Mouse (Mus musculus) liver, embryonic 11.5 days (tissue): Measurements from ENCODE around the gene Runx2. TPM values are rescaled to one million over a fixed set of nuclear protein-coding genes. Genes with fewer than 3 reads are reported as not detected.

Source experiments
- ATAC-seq: fragments of 200-750 bp; cut with Nextera tagmentation; replicated peaks from 2 replicates; pipeline ENCODE4 v1.8.0; 2017; ENCODE audit warnings: moderate number of reproducible peaks, mild to moderate bottlenecking, moderate TSS enrichment, moderate library complexity; ENCODE audit not compliant: low FRiP score
- DNase-seq: peaks from one replicate; pipeline ENCODE4 v3.0.0-alpha.2; 2017; ENCODE audit warnings: low spot score
- H3K27ac ChIP-seq: fragments of 300-500 bp; sonication (generic); 2 replicates; pipeline ENCODE4 v1.5.1; 2014; ENCODE audit warnings: mild to moderate bottlenecking, low read depth, low read length, control low read depth
- H3K27me3 ChIP-seq: fragments of 300-500 bp; sonication (generic); replicated peaks from 2 replicates; pipeline ENCODE4 v1.6.1; 2014; ENCODE audit warnings: low read length, mixed read lengths; ENCODE audit not compliant: control insufficient read depth, insufficient read depth
- H3K36me3 ChIP-seq: fragments of 300-500 bp; sonication (generic); 2 replicates; pipeline ENCODE4 v1.6.1; 2014; ENCODE audit warnings: mild to moderate bottlenecking, low read length, moderate library complexity, mixed read lengths; ENCODE audit not compliant: control insufficient read depth, insufficient read depth
- H3K4me1 ChIP-seq: fragments of 300-500 bp; sonication (generic); replicated peaks from 2 replicates; pipeline ENCODE4 v1.6.1; 2014; ENCODE audit warnings: low read length, mixed read lengths; ENCODE audit not compliant: control insufficient read depth, insufficient read depth
- H3K4me2 ChIP-seq: fragments of 300-500 bp; sonication (generic); 2 replicates; pipeline ENCODE4 v1.6.1; 2014; ENCODE audit warnings: mild to moderate bottlenecking, control low read depth, moderate library complexity
- H3K4me3 ChIP-seq: fragments of 300-500 bp; sonication (generic); 2 replicates; pipeline ENCODE4 v1.5.1; 2014; ENCODE audit warnings: low read depth, low read length, control low read depth
- H3K9ac ChIP-seq: fragments of 300-500 bp; sonication (generic); 2 replicates; pipeline ENCODE4 v1.6.1; 2014; ENCODE audit warnings: low read depth, low read length, control low read depth
- H3K9me3 ChIP-seq: fragments of 300-500 bp; sonication (generic); 2 replicates; pipeline ENCODE4 v1.6.1; 2016; ENCODE audit warnings: low read length, inconsistent platforms, mixed read lengths; ENCODE audit not compliant: control insufficient read depth
- WGBS: fragments of 180-500 bp; shearing (Covaris S2); extraction: QIAGEN DNeasy Blood & Tissue Kit; methylation state at CpG from one replicate; pipeline ENCODE4 v1.1.7; 2014; 5-methylcytosine and 5-hydroxymethylcytosine counted together
- polyA plus RNA-seq: library from polyadenylated mRNA; unstranded; fragments of >200 nt; fragmentation: Nextera tagmentation; extraction: Ambion mirVana; gene quantifications from 2 replicates; pipeline ENCODE4 v1.2.1, GENCODE M21; 2014

Runx2 gene
- polyA plus RNA-seq, 1 experiment from 2014 or later: 1.7 TPM

DNA sequence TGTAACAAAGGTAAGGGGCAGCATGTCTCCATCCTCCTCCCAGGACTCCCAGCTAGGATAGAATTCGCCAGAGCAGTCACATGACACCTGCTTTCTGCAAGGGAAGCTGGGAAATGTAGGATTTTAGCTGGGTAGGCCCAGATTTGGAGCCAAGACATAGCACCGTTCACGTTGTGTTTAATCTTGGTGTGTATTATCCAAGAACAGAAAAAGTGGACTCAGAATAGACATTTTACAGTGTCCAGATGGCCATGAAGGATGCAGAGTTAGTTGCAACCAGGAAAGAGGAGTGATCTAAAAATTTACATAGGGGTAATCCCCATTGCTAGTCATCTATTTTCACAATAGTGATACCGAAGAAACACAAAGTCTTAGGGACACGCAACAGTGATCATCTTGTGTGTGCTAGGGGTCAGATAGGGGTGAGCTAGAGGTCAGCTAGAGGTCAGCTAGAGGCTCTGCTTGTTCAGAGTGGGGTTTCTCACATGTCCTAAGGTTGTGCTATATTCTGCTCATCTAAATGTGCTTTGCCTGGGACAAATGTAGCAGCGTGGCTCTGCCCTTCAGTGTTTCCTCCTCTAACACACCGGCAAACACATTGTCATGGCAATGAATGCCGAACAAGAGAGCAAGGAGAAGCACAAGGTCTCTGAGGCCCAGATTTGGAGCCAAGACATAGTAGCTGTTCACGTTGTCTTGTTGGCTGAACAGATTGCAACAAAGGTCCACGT lies 326.9 kb downstream of the Runx2 start:
- Histone ChIP-seq H3K36me3 (no peaks in the 10 kb centered on the region), H3K4me2 (no peak overlapping the region), H3K27ac (no peak overlapping the region), H3K27me3 (no peaks in the 10 kb centered on the region), H3K4me1 (no peaks in the 10 kb centered on the region), H3K4me3 (no peak overlapping the region), H3K9ac (no peak overlapping the region), H3K9me3 (no peaks in the 10 kb centered on the region)
- ATAC-seq: no peak
- WGBS: 80% methylated on average over 10 of the region's 10 CpGs
- no peak for DNase-seq

DNA sequence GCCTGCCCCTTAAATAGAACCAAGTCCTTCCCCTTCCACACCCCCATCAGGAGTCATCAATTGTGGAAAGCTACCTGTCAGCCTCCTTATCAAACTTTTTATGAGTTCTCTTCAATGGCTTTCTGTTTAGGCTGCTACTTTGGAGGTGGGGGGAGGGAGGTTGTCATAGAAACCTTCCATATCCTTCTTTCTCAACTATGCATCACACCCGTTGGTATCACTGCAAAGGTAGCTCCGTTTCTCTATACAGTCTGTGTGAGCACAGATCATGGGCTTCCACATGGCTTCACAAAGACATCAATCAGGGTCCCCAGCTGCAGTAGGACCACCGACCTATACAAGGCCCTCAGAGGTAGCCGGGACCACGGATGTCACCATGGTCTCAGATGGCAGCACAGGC lies 329.3 kb downstream of the Runx2 start:
- Histone ChIP-seq H3K27ac (no peak overlapping the region), H3K36me3 (no peaks in the 10 kb centered on the region), H3K9me3 (no peaks in the 10 kb centered on the region), H3K9ac (no peak overlapping the region), H3K4me3 (no peak overlapping the region), H3K4me1 (no peaks in the 10 kb centered on the region), H3K4me2 (no peak overlapping the region), H3K27me3 (no peaks in the 10 kb centered on the region)
- 72% methylated on average over 5 of the region's 5 CpGs for WGBS
- DNase-seq (no peak), ATAC-seq (no peak)

DNA sequence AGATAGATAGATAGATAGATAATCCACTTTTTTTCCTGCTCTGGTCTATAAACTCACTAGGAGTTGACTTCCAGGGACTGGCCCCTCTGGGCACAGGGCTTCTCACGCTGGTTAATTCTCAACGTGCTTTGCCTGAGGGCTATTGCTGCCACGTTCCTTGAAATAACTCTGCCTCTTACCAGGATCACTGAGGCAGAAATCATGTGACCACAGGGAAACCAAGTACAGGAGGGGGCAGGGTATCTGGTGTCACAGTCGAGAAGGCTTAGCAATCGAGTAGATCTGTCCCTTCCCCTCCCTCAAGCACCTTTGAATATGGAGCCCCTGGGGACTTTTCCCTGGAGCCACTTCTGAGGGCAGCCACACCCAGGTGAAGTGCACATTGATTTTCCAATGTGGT lies 334.7 kb downstream of the Runx2 start:
- no peak overlapping the region for H3K9ac ChIP-seq
- no peak overlapping the region for H3K4me2 ChIP-seq
- H3K27me3 ChIP-seq: no peaks in the 10 kb centered on the region
- 53% methylated on average over 5 of the region's 5 CpGs for WGBS
- no peak overlapping the region for H3K27ac ChIP-seq
- no peaks in the 10 kb centered on the region for H3K9me3 ChIP-seq
- H3K36me3 ChIP-seq: no peaks in the 10 kb centered on the region
- ATAC-seq (no peak), DNase-seq (no peak)
- no peaks in the 10 kb centered on the region for H3K4me1 ChIP-seq
- H3K4me3 ChIP-seq: no peak overlapping the region

DNA sequence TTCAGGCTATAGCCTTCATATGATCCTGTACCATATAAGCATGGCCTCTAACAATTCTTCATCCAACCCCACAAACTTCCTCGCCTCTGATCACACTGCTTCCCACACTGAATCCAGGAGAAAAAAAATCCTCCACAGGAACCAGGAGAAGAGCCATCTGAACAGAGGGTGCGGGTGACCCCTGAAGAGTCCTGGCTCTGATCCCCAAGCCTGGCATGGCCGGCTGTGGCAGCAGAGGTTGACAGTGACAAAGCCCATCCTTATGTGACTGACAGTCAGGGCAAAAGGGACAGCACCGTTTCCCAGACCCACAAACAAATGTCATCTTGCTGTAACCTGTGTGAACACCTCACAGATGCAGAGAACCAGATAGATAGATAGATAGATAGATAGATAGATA lies 335.1 kb downstream of the Runx2 start:
- no peaks in the 10 kb centered on the region for H3K9me3 ChIP-seq
- ATAC-seq: no peak
- H3K36me3 ChIP-seq: no peaks in the 10 kb centered on the region
- H3K9ac ChIP-seq: no peak overlapping the region
- no peak overlapping the region for H3K4me3 ChIP-seq
- no peaks in the 10 kb centered on the region for H3K27me3 ChIP-seq
- WGBS: 63% methylated on average over 4 of the region's 4 CpGs
- no peak overlapping the region for H3K27ac ChIP-seq
- H3K4me2 ChIP-seq: no peak overlapping the region
- DNase-seq: no peak
- no peaks in the 10 kb centered on the region for H3K4me1 ChIP-seq

DNA sequence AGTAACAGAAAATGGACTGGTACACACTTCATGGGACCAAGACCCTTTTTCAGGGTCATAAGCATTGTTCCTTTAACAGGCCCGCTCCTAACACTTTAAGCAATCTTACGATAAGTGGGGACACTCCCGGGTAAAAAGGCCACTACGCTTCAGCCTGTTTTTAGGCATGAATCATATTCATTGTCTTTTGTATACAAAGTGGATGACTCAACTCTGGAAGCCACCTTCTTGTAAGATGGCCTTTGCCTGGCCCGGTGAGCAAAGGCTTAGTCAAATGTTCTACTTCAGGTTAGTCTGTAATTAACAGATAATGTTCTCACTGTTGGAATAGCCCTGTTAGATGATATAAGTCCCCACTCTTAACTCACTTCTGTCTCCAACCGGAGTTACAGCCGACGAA lies 338.7 kb downstream of the Runx2 start:
- no peak overlapping the region for H3K27ac ChIP-seq
- WGBS: 90% methylated on average over 8 of the region's 8 CpGs
- no peaks in the 10 kb centered on the region for H3K36me3 ChIP-seq
- H3K9me3 ChIP-seq: no peaks in the 10 kb centered on the region
- no peak overlapping the region for H3K4me2 ChIP-seq
- DNase-seq (no peak), ATAC-seq (no peak)
- no peaks in the 10 kb centered on the region for H3K4me1 ChIP-seq
- no peaks in the 10 kb centered on the region for H3K27me3 ChIP-seq
- no peak overlapping the region for H3K9ac ChIP-seq
- no peak overlapping the region for H3K4me3 ChIP-seq

DNA sequence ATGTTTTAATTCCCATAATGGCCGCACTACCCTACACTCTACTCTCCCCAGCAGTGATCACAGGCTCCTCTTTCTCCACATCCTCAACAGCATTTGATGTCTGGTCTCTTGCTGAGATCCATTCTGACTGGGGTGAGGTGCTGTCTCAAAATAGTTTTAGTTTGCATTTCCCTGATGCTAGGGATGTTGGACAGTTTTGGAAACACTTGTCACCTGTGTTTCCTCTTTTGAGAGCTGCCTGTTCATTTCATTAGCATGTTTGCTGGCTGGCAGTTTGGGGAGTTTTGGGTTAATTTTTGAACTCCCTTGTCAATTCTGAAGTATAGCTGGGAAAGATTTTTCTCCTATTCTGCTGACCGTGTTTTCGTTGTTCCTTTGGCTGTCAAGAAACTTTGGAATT lies 340.3 kb downstream of the Runx2 start:
- Histone ChIP-seq H3K9ac (no peak overlapping the region), H3K4me3 (no peak overlapping the region), H3K4me1 (no peaks in the 10 kb centered on the region), H3K27me3 (no peaks in the 10 kb centered on the region), H3K4me2 (no peak overlapping the region), H3K9me3 (no peaks in the 10 kb centered on the region), H3K27ac (no peak overlapping the region), H3K36me3 (no peaks in the 10 kb centered on the region)
- 81% methylated on average over 3 of the region's 3 CpGs for WGBS
- DNase-seq (no peak), ATAC-seq (no peak)

DNA sequence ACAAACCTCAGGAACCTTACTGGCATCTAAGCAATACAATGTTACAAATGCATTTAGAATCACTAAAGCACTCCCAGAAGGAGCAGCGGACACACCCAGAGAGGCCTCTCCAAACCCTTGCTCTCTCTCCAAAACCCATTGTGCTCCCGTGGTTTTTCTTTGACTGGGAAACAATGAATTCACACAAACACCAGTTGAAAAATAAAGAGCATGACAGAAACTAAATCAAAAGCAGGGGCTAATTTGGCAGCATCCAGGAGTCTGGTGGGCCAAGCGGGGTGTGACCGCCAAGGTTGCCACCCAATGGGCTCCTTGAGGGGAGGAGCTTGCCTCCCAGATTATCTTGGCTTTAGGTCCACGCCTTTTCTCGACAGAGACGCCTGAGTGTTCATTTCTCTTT lies 341.9 kb downstream of the Runx2 start:
- no peak overlapping the region for H3K9ac ChIP-seq
- H3K36me3 ChIP-seq: no peaks in the 10 kb centered on the region
- H3K4me3 ChIP-seq: no peak overlapping the region
- no peaks in the 10 kb centered on the region for H3K4me1 ChIP-seq
- no peak for DNase-seq
- no peak overlapping the region for H3K4me2 ChIP-seq
- H3K27ac ChIP-seq: no peak overlapping the region
- H3K27me3 ChIP-seq: no peaks in the 10 kb centered on the region
- H3K9me3 ChIP-seq: no peaks in the 10 kb centered on the region
- no peak for ATAC-seq
- WGBS: 80% methylated on average over 7 of the region's 7 CpGs

DNA sequence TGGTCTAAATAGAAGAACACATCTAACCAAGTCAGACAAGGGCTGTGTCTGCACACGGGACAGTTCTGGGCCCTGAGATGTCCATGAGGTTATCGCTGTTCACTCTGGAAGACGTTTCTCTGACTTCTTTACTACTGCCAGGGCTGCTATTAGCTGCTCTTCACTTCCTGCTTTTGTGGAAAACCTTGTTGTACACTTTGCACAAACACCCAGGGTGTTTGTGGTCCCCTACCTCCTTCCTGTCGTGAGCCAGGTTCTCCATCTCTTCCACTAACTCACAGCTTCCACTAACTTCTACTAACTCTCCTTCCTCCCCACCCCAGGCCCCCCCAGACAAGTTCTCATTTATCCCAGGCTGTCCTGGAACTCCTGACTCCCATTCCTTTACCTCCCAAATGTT lies 350.9 kb downstream of the Runx2 start:
- WGBS: 59% methylated on average over 4 of the region's 4 CpGs
- H3K36me3 ChIP-seq: no peaks in the 10 kb centered on the region
- H3K27me3 ChIP-seq: no peaks in the 10 kb centered on the region
- H3K4me2 ChIP-seq: no peak overlapping the region
- no peaks in the 10 kb centered on the region for H3K4me1 ChIP-seq
- DNase-seq (no peak), ATAC-seq (no peak)
- no peak overlapping the region for H3K4me3 ChIP-seq
- H3K9me3 ChIP-seq: no peaks in the 10 kb centered on the region
- H3K27ac ChIP-seq: no peak overlapping the region
- H3K9ac ChIP-seq: no peak overlapping the region

DNA sequence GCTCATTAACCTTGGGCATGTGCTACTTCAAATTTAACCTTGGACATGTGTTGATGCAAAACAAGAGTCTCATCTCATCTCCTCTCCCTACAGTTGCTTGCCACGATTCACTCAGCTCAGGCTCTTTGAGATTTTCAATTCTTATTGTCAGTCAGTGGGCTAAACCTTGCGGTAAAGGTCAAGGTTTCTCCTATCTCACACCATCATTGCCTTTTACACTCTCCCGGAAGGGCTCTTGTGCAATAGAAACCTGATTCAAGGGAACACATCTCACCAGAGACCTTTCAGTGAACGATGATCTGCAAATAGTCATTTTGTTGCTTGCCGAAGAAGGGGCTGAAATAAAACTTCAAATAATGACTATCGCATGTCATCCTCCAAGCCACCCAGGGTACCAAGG lies 354.4 kb downstream of the Runx2 start:
- H3K36me3 ChIP-seq: no peaks in the 10 kb centered on the region
- ATAC-seq: no peak
- H3K4me1 ChIP-seq: no peaks in the 10 kb centered on the region
- no peaks in the 10 kb centered on the region for H3K9me3 ChIP-seq
- WGBS: 77% methylated on average over 6 of the region's 6 CpGs
- H3K27ac ChIP-seq: no peak overlapping the region
- DNase-seq: no peak
- H3K9ac ChIP-seq: no peak overlapping the region
- H3K4me2 ChIP-seq: no peak overlapping the region
- no peak overlapping the region for H3K4me3 ChIP-seq
- no peaks in the 10 kb centered on the region for H3K27me3 ChIP-seq
